Mouse (Mus musculus) kidney, adult 2 months (tissue): ENCODE measurements around the gene Mtmr3. TPM values are rescaled to one million over a fixed set of nuclear protein-coding genes. Genes with fewer than 3 reads are reported as not detected.

Experiments
- DNase-seq: peaks from one replicate; pipeline ENCODE4 v3.0.0; 2021
- H3K27ac ChIP-seq: fragments of 200-500 bp; 2 replicates; pipeline ENCODE4 v1.5.1; 2012; ENCODE audit warnings: low read depth, low read length, control low read depth, inconsistent platforms; ENCODE audit not compliant: insufficient read depth
- H3K27me3 ChIP-seq: fragments of 200-500 bp; replicated peaks from 2 replicates; pipeline ENCODE4 v1.6.1; 2012; ENCODE audit warnings: mild to moderate bottlenecking, moderate library complexity, low read length, inconsistent platforms; ENCODE audit not compliant: control insufficient read depth, insufficient read depth
- H3K36me3 ChIP-seq: fragments of 200-500 bp; 2 replicates; pipeline ENCODE4 v1.6.1; 2012; ENCODE audit warnings: mild to moderate bottlenecking, moderate library complexity, low read length, inconsistent platforms; ENCODE audit not compliant: control insufficient read depth, insufficient read depth
- H3K4me1 ChIP-seq: fragments of 200-500 bp; 2 replicates; pipeline ENCODE4 v1.6.1; 2011; ENCODE audit warnings: low read length; ENCODE audit not compliant: control insufficient read depth, insufficient read depth
- H3K4me3 ChIP-seq: fragments of 200-500 bp; 2 replicates; pipeline ENCODE4 v1.5.1; 2011; ENCODE audit warnings: mild to moderate bottlenecking, low read depth, low read length, control low read depth; ENCODE audit not compliant: insufficient read depth
- CTCF ChIP-seq: fragments of 200-500 bp; conservative IDR thresholded peaks from 2 replicates; pipeline ENCODE4 v1.5.1; 2011; ENCODE audit warnings: low read depth, mild to moderate bottlenecking, control low read depth, low read length, moderate library complexity, mixed read lengths; ENCODE audit not compliant: insufficient read depth, insufficient read length
- POLR2A ChIP-seq: fragments of 200-500 bp; IDR thresholded peaks from one replicate; pipeline ENCODE4 v1.6.1; 2011; ENCODE audit warnings: low read depth, low read length, control low read depth
- WGBS: fragments of 180-500 bp; shearing (Covaris S2); methylation state at CpG from one replicate; pipeline ENCODE4 v1.1.7; 2018; 5-methylcytosine and 5-hydroxymethylcytosine counted together
- polyA plus RNA-seq: library from polyadenylated mRNA; depleted of rRNA; stranded (reverse); fragments of >200 nt; gene quantifications from 2 replicates; pipeline ENCODE4 v1.2.3, GENCODE M21; 2012

Gene Mtmr3
- polyA plus RNA-seq, 1 experiment, result 30.4 TPM

DNA sequence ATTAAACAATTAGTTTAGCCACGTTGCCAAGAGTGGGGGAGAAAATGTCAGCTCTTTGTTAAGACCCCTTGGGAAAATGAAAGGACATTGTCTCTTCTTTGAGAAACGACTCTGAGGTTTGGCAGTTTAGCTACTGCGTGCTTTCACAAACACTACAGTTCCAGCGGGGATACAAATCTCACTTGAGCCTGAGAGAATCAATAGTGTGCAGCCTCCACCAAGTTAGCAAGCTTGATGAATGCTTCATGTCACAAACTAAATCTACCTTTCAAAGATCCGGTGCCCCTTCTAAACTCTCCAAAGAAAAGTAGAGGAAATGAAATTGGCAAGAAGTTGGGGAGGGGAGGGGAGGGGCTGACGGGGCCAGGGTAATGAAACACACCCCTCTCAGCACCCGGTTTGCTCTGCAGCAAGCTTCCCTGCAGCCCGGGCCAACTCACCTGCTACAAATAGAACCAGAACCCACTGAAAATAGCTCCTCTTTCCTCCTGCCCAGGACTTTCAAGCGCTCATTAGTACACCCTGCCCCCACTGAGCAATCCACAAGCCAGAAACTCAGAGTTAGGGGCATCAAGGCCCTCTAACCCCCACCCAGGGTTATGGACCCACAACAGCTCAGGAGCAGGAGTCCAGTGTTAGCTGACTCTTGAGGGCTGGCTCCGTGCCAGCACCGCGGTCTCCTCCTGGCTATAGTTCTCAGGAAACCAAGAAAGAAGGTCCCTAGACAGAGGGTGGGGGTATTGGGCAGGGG is 8.2 kb upstream of the Mtmr3 start:
- no peak overlapping the region for H3K27ac ChIP-seq
- no peak overlapping the region for H3K4me3 ChIP-seq
- H3K27me3 ChIP-seq, result no peaks in the 10 kb centered on the region
- TF ChIP-seq CTCF (no peak), POLR2A (no peak)
- peak; percentile 43 for DNase-seq
- H3K4me1 ChIP-seq, result peaks cover 17% of the 10 kb centered on the region
- no peaks in the 10 kb centered on the region for H3K36me3 ChIP-seq
- WGBS, result 38% methylated on average over 12 of the region's 12 CpGs

DNA sequence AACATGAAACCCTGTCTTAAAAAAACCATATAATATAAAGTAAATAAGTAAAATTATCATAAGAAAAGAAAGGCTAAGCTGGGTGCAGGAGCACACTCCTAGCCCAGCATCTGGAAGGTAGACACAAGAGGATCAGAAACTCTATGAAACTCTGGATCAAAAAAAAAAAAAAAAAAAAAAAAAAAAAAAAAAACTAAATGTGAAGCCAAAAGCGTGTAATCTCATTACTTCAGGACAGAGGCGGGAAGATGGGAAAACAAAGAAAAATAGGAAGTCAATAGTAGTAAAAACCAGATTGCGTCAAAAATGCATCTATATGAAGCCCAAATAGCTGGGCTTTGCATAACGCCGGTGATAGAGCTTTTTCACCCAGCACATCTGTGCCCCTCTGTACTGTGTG is 7.2 kb upstream of the Mtmr3 start:
- H3K4me1 ChIP-seq, result peaks cover 15% of the 10 kb centered on the region
- TF ChIP-seq POLR2A (no peak), CTCF (no peak)
- WGBS, result 93% methylated on average over 5 of the region's 5 CpGs
- DNase-seq, result no peak
- no peaks in the 10 kb centered on the region for H3K27me3 ChIP-seq
- no peak overlapping the region for H3K27ac ChIP-seq
- no peak overlapping the region for H3K4me3 ChIP-seq
- no peaks in the 10 kb centered on the region for H3K36me3 ChIP-seq

DNA sequence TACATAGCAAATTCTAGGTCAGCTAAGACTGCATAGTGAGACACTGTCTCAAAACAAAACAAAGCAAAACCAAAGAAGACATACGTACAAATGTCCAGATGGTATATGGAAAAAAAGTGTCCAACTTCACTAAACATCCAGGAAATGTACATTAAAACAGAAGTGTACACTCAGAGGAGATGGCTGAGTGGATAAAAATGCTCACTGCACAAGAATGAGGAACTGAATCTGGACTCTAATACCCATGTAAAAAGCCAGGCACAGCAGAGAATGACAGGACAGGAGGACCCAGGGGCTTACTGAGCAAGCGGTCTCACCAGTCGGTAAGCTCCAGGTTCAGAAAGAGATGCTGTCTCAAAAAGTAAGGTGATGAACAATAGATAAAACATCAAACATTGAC is 5.3 kb upstream of the Mtmr3 start:
- Histone ChIP-seq H3K27ac (no peak overlapping the region), H3K4me1 (peaks cover 12% of the 10 kb centered on the region), H3K27me3 (no peaks in the 10 kb centered on the region), H3K4me3 (no peak overlapping the region), H3K36me3 (no peaks in the 10 kb centered on the region)
- 93% methylated on average over 3 of the region's 3 CpGs for WGBS
- TF ChIP-seq CTCF, result no peak
- TF ChIP-seq POLR2A, result no peak
- DNase-seq, result no peak

DNA sequence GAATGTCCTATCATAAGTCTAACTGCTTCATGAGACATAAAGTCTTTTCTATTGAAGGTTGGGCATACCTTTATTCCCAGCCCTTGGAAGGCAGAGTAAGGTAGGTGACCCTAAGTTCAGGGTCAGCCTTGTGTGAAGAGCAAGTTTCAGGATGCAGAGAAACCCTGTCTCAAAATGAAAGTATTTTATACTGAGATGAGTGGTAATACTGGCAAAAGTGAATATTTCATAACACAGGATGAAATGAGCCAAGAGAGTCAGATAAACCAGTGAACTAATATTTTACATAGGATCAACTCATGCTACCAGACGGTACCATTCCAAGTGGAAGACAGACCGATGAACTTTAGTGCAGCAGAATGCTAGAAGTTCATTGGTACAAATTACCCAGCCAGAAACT is 3.7 kb upstream of the Mtmr3 start:
- no peak for DNase-seq
- TF ChIP-seq POLR2A, result no peak
- TF ChIP-seq CTCF, result no peak
- no peak overlapping the region for H3K4me3 ChIP-seq
- peaks cover 3% of the 10 kb centered on the region; the same call in 1 of the 2 replicates for H3K4me1 ChIP-seq
- H3K36me3 ChIP-seq, result no peaks in the 10 kb centered on the region
- WGBS, result 61% methylated on average over 2 of the region's 2 CpGs
- H3K27ac ChIP-seq, result no peak overlapping the region
- H3K27me3 ChIP-seq, result no peaks in the 10 kb centered on the region

DNA sequence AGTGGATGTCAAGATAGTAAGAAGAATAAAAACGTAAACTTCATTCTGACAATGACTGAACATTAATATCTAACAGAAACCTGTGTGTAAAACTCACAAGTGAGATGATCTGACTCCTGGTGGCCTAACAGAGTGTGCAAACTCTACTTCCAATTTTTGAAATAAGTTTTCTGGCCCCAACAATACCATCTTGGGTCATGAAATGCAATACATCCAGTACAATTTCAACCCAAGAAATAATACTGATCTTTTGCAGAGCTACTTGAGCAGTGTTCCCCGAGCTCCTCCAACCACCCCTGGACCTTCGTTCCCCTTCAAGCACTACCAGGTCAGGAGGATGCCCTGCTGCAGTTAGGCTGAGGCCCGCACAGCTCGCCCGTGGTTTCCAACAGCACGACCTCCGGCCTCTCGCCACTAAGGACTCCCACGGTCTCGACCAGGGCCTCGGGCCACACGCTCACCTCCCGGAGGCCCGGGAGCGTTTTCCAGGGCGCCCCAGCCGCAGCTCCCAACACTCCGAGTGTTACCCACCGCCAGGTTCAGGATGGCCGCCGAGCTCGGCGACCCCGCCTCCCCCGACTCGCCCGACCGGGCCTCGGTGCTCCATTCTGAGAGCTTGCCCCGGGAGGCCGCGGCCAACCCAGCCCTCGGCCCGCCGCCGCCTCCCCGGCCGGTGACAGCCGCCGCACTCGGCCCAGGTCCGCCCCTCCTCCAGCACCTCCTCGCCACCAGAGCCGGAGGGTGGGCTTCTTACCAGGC is 635 bp downstream of the Mtmr3 start:
- H3K27me3 ChIP-seq, result no peaks in the 10 kb centered on the region
- H3K4me1 ChIP-seq, result peaks cover 15% of the 10 kb centered on the region
- under 1% methylated on average over 44 of the region's 45 CpGs for WGBS
- no peaks in the 10 kb centered on the region for H3K36me3 ChIP-seq
- H3K27ac ChIP-seq, result peak overlapping the region; percentile 87
- peak; percentile 62 for DNase-seq
- no peak for TF ChIP-seq CTCF
- no peak for TF ChIP-seq POLR2A
- H3K4me3 ChIP-seq, result peak overlapping the region; percentile 94

DNA sequence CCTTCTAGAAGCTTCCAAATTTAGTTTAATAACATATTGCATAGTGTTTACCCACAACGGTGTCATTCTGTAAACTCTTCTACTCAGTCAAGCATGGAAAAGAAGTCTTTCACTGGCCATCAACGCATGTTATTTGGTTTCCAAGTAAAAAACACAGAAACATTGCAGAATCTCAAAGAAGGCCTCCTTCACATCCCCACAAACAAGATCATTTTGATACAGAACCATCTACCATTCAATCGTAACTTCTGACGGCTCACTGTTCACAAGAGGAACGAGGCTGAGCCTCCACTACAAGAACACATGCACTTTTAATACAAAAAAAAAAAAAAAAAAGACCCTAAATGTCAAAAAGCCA is 1.2 kb downstream of the Mtmr3 start:
- Histone ChIP-seq H3K27me3 (no peaks in the 10 kb centered on the region), H3K36me3 (no peaks in the 10 kb centered on the region), H3K27ac (no peak overlapping the region), H3K4me3 (no peak overlapping the region), H3K4me1 (peaks cover 15% of the 10 kb centered on the region)
- TF ChIP-seq POLR2A, result no peak
- 5% methylated on average over 5 of the region's 5 CpGs for WGBS
- no peak for DNase-seq

DNA sequence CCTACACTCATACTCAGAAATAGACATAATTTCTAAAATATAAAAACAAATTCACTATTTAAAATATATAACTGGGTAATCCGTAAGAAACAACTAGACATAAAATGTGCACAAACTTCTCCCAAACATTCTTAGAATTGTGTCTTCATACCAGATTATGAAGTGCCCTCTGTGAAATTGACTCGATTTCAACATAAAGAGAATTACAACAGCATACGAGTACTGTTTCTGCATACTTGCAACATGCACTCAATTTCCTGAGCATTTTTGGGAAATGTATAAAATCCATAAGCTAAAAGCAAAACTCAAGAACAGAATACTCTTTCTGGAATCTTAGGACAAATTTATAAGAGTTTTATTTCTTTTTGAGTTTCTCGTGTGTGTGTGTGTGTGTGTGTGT is 2.9 kb downstream of the Mtmr3 start:
- Histone ChIP-seq H3K4me1 (peaks cover 15% of the 10 kb centered on the region), H3K27ac (no peak overlapping the region), H3K4me3 (no peak overlapping the region), H3K36me3 (no peaks in the 10 kb centered on the region), H3K27me3 (no peaks in the 10 kb centered on the region)
- no peak for DNase-seq
- TF ChIP-seq POLR2A (no peak), CTCF (no peak)
- 81% methylated on average over 4 of the region's 4 CpGs for WGBS
